Mouse (Mus musculus) embryonic fibroblast, embryonic 13.5 days (primary cell): ENCODE data around the gene Arhgef3.

Experiments used
- CTCF ChIP-seq: IDR thresholded peaks from 2 replicates; pipeline ENCODE4 v1.5.1; 2011; ENCODE audit warnings: mild to moderate bottlenecking, control low read depth, low read length, moderate library complexity, borderline replicate concordance; ENCODE audit not compliant: insufficient read depth
- POLR2A ChIP-seq: IDR thresholded peaks from 2 replicates; pipeline ENCODE4 v1.6.1; 2011; ENCODE audit warnings: low read depth, mild to moderate bottlenecking, control low read depth, low read length, moderate library complexity

- no peak for TF ChIP-seq CTCF
- no peak for TF ChIP-seq POLR2A
Observed at GRCm38 (mm10) chr14:27199870-27200269, 85.2 kb downstream of the Arhgef3 start.
